Mouse (Mus musculus): ENCODE results near the gene Galnt16. TPM values are rescaled to one million over a fixed set of nuclear protein-coding genes. Genes with fewer than 3 reads are reported as not detected.
A peak's percentile ranks its signal among the peaks of the same experiment; 100 is the strongest.

Gene Galnt16
- polyA plus RNA-seq, 1 experiment = not detected

DNA sequence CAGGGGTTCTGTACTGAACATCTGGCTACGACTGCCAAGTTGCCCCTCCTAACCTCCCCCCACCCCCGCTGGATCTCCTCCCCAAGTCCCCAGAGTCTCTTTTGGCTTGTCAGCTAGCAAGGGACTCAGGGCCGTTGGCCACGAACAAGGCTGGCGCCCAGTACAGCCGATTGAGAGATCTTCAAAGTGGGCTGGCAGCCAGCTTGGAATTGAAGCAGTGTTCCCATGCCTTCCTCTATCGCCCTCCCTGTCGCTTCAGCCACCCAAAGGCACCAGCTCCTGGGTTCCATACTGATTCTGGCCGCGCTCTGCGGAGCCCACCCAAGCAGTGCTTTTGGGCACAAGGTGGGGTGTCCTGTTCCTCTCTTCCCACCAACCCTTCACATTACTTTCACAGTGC lies 31.6 kb downstream of the Galnt16 start:
- Histone ChIP-seq H3K27ac (ENCODE audit: insufficient read depth, low read depth, low read length) (0 out of 2 replicates have a peak overlapping the region, but pooled peaks have one; percentile 3), H3K4me1 (ENCODE audit: control insufficient read depth, insufficient read depth, low read length) (peaks cover 21% of the 10 kb centered on the region), H3K4me3 (ENCODE audit: insufficient read depth, low read depth, low read length) (no peak overlapping the region)
- WGBS = 49% methylated on average over 11 of the region's 11 CpGs
- TF ChIP-seq POLR2A (IDR thresholded peaks at IDR 0.05; ENCODE audit: insufficient read depth, low read depth, low read length) (no peak), CTCF (IDR thresholded peaks at IDR 0.05; ENCODE audit: insufficient read depth, low read depth, low read length) (no peak)

DNA sequence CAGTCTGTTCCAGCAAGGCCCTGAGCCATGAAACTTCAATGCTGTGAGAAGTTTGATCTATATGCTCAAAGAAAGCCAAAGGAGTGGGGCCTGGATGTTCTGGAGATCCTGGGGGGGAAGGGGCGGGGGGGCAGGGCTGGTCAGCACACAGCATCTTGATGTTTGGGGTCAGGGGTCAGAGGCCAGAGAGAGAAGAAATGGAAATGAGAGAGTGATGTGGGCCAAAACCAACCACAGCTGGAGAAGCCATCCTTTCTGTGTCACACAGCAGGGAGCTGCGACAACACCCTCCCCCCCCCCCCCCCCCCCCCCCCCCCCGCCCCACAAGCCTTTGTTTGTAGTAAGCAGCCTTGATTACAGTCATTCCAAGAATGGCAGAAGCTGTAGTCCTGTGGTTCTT lies 35.1 kb downstream of the Galnt16 start:
- TF ChIP-seq POLR2A (IDR thresholded peaks at IDR 0.05; ENCODE audit: insufficient read depth, low read depth, low read length) (no peak), CTCF (IDR thresholded peaks at IDR 0.05; ENCODE audit: insufficient read depth, low read depth, low read length) (no peak)
- no peak overlapping the region for H3K4me3 ChIP-seq (ENCODE audit: insufficient read depth, low read depth, low read length)
- WGBS = 11% methylated on average over 2 of the region's 3 CpGs
- no peak overlapping the region for H3K27ac ChIP-seq (ENCODE audit: insufficient read depth, low read depth, low read length)
- H3K4me1 ChIP-seq (ENCODE audit: control insufficient read depth, insufficient read depth, low read length) = peaks cover 13% of the 10 kb centered on the region

DNA sequence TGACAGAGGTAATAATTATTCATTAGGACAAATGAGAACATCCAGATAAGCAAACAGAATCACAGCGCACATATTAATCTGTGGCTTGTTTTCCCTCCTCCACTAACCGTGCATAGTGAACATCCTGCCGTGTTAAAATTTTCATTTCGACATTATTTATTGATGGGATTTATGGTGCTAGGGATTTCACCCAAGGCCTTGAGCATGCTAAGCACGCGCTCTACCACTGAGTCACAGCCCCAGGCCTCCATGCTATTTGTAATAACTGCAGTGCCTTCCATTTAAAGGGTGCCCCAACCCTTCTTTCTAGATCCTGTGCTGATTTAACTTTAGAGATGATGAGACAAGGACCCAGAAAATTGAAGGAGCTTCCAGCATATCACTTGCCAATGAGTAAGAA lies 36.2 kb downstream of the Galnt16 start:
- H3K4me1 ChIP-seq (ENCODE audit: control insufficient read depth, insufficient read depth, low read length) = peaks cover 12% of the 10 kb centered on the region
- 72% methylated on average over 6 of the region's 6 CpGs for WGBS
- TF ChIP-seq CTCF (IDR thresholded peaks at IDR 0.05; ENCODE audit: insufficient read depth, low read depth, low read length) (no peak), POLR2A (IDR thresholded peaks at IDR 0.05; ENCODE audit: insufficient read depth, low read depth, low read length) (no peak)

DNA sequence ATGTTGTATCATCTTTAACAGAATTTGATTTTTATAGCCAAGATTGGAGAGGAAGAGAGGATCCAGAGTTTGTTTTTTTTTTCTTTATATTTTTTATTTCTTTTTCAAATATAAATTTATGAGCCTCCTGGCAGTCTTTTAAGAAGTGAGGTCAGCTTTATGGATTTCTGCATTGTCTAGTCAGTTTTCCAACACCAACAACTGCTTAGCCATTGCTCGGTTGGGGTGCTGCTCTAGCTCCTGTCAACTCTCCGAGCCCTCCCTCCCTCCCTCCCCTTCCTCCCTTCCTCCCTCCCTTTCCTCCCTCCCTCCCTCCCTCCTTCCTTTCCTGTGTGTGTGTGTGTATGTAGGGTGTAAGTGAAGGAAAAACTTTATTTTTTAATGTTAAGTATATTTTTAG lies 43.8 kb downstream of the Galnt16 start:
- Histone ChIP-seq H3K4me3 (ENCODE audit: insufficient read depth, low read depth, low read length) (no peak overlapping the region), H3K27ac (ENCODE audit: insufficient read depth, low read depth, low read length) (no peak overlapping the region), H3K4me1 (ENCODE audit: control insufficient read depth, insufficient read depth, low read length) (peaks cover 15% of the 10 kb centered on the region)
- TF ChIP-seq POLR2A (IDR thresholded peaks at IDR 0.05; ENCODE audit: insufficient read depth, low read depth, low read length) (no peak), CTCF (IDR thresholded peaks at IDR 0.05; ENCODE audit: insufficient read depth, low read depth, low read length) (no peak)
- WGBS = 31% methylated on average over 2 of the region's 2 CpGs

More for the DNA sequence above, 36.2 kb downstream of the Galnt16 start:
- no peak overlapping the region for H3K27ac ChIP-seq (ENCODE audit: insufficient read depth, low read depth, low read length)
- H3K4me3 ChIP-seq (ENCODE audit: insufficient read depth, low read depth, low read length) = no peak overlapping the region

DNA sequence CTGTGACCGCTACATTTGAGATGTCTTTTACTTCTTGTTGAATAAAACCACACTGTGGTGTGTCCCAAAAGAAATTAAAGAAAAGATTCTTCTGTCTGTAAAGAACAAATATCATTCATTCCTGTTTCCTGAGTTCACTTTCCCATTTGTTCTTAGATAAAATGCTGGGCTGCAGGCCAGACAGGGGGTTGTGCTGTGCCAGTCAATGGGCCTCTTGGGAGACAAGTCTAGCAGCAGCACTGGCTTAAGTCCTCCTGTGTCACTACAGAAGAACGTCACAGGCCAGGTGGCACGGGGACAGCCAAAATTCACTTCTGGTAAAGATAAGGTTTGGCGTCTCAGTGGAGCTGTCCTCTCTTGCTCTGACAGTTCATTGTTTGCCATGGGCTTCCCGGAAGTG lies 44.7 kb downstream of the Galnt16 start:
- Histone ChIP-seq H3K4me3 (ENCODE audit: insufficient read depth, low read depth, low read length) (no peak overlapping the region), H3K4me1 (ENCODE audit: control insufficient read depth, insufficient read depth, low read length) (peaks cover 19% of the 10 kb centered on the region), H3K27ac (ENCODE audit: insufficient read depth, low read depth, low read length) (no peak overlapping the region)
- 67% methylated on average over 5 of the region's 5 CpGs for WGBS
- TF ChIP-seq POLR2A (IDR thresholded peaks at IDR 0.05; ENCODE audit: insufficient read depth, low read depth, low read length) (no peak), CTCF (IDR thresholded peaks at IDR 0.05; ENCODE audit: insufficient read depth, low read depth, low read length) (no peak)

DNA sequence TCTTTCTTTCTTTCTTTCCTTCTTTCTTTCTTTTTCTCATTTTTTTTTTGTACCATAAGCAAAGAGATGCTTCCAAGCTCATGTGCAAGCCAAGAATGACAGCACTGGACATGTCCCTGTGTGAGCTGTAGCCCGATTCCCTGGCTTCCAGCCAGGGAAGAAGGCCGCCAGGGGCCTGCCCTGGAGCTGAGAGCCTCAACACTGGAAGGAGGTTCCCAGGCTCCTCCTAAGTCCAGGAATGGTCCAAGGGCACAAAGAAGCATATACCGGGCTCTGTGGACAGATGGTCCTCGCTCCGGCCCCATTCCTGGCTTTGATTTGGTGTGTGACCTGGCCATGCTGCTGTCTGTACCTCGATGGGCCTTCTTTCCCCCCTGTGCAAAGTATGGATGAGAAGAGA lies 46.9 kb downstream of the Galnt16 start:
- no peak for TF ChIP-seq CTCF (IDR thresholded peaks at IDR 0.05; ENCODE audit: insufficient read depth, low read depth, low read length)
- TF ChIP-seq POLR2A (IDR thresholded peaks at IDR 0.05; ENCODE audit: insufficient read depth, low read depth, low read length) = no peak
- Histone ChIP-seq H3K27ac (ENCODE audit: insufficient read depth, low read depth, low read length) (0 out of 2 replicates have a peak overlapping the region, but pooled peaks have one; percentile 24), H3K4me1 (ENCODE audit: control insufficient read depth, insufficient read depth, low read length) (peaks cover 23% of the 10 kb centered on the region), H3K4me3 (ENCODE audit: insufficient read depth, low read depth, low read length) (no peak overlapping the region)
- WGBS = 69% methylated on average over 6 of the region's 6 CpGs

DNA sequence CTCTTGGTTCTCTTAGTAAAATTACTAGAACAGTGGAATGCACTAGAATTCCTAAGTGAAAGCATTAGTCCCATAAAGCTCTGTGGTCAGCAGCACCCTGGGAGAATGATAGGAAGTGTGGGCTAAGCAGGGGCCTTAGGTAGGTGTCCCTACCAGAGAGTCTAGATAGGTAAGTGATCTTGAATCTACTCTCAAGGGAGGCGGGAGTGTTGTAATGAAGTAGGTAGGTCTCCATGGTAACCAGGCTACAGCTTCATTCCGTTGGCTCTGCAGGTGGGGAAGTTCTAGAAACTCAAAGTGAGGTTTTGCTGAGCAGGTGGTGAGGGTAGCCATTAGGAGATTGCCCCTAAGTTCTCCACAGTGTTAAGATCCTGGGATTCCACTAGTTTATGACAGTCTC lies 47.7 kb downstream of the Galnt16 start:
- TF ChIP-seq POLR2A (IDR thresholded peaks at IDR 0.05; ENCODE audit: insufficient read depth, low read depth, low read length) (no peak), CTCF (IDR thresholded peaks at IDR 0.05; ENCODE audit: insufficient read depth, low read depth, low read length) (no peak)
- H3K4me3 ChIP-seq (ENCODE audit: insufficient read depth, low read depth, low read length) = no peak overlapping the region
- H3K4me1 ChIP-seq (ENCODE audit: control insufficient read depth, insufficient read depth, low read length) = peaks cover 31% of the 10 kb centered on the region
- WGBS = 69% methylated on average over 2 of the region's 2 CpGs
- 0 out of 2 replicates have a peak overlapping the region, but pooled peaks have one; percentile 6 for H3K27ac ChIP-seq (ENCODE audit: insufficient read depth, low read depth, low read length)

DNA sequence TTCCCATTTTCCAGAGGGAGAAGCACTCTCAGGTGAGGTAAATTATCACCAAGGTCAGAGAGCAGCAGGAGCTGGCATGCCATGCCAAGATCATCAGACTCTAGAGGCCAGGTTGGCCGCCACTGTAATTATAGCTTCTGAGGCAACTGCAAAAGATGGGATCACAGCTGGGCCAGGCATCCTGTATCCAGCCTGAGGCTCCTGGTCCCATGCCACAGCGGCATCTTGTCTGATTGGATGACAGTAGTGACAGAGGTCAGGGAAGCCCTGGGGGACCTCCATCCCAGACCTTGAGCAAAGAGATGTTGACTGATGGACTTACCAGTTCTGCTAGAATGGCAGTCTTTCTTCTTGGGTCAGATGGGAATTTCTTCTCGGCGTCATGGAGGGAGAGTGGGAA lies 48.4 kb downstream of the Galnt16 start:
- Histone ChIP-seq H3K27ac (ENCODE audit: insufficient read depth, low read depth, low read length) (peak overlapping the region; percentile 46; the same call in 1 of the 2 replicates), H3K4me3 (ENCODE audit: insufficient read depth, low read depth, low read length) (no peak overlapping the region), H3K4me1 (ENCODE audit: control insufficient read depth, insufficient read depth, low read length) (peaks cover 37% of the 10 kb centered on the region)
- TF ChIP-seq CTCF (IDR thresholded peaks at IDR 0.05; ENCODE audit: insufficient read depth, low read depth, low read length) (no peak), POLR2A (IDR thresholded peaks at IDR 0.05; ENCODE audit: insufficient read depth, low read depth, low read length) (no peak)
- WGBS = 49% methylated on average over 4 of the region's 4 CpGs

DNA sequence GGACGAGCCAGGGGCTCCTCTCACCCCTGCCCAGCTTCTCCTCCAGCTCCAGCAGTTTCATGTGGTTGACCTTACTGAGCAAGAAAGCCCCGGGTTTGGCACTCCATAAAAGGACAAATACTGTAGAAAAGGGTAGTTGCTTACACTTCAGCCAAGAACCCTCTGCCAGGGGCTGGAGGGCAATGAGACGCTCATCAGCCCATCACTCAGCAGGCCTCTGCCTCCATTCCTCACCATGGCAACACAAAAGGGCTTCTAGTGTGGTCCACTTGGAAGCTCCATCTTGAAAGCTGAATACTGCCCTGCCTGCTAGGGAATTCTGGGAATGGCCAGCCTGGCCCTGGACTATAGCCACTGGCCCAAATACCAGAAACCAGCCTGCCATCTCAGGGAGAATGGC lies 49.3 kb downstream of the Galnt16 start:
- peaks cover 39% of the 10 kb centered on the region for H3K4me1 ChIP-seq (ENCODE audit: control insufficient read depth, insufficient read depth, low read length)
- peak overlapping the region; percentile 40 for H3K27ac ChIP-seq (ENCODE audit: insufficient read depth, low read depth, low read length)
- WGBS = 33% methylated on average over 3 of the region's 3 CpGs
- no peak overlapping the region for H3K4me3 ChIP-seq (ENCODE audit: insufficient read depth, low read depth, low read length)
- TF ChIP-seq POLR2A (IDR thresholded peaks at IDR 0.05; ENCODE audit: insufficient read depth, low read depth, low read length) = no peak
- no peak for TF ChIP-seq CTCF (IDR thresholded peaks at IDR 0.05; ENCODE audit: insufficient read depth, low read depth, low read length)

DNA sequence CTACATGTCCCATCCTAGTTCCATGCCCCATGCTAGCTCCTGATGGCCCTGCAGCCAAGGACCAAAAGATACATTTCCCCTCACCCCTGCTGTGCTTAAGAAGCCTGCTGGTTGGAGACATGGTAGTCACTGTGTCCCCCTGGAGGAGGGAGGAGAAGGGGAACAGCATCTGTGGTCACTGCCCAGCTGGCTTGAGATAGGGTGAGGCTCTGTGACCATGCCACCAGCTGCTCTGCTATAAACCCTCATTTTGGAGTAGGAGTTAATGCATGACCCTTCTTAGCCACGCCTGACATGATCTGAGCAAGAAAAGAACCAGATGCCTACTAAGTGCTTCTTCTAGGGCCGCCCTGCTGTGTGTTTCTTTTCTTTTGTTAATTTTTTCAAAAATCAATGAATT lies 51.5 kb downstream of the Galnt16 start:
- TF ChIP-seq POLR2A (IDR thresholded peaks at IDR 0.05; ENCODE audit: insufficient read depth, low read depth, low read length) = no peak
- no peak for TF ChIP-seq CTCF (IDR thresholded peaks at IDR 0.05; ENCODE audit: insufficient read depth, low read depth, low read length)
- 90% methylated on average over 2 of the region's 2 CpGs for WGBS
- no peak overlapping the region for H3K27ac ChIP-seq (ENCODE audit: insufficient read depth, low read depth, low read length)
- H3K4me1 ChIP-seq (ENCODE audit: control insufficient read depth, insufficient read depth, low read length) = peaks cover 46% of the 10 kb centered on the region
- H3K4me3 ChIP-seq (ENCODE audit: insufficient read depth, low read depth, low read length) = no peak overlapping the region
